Mouse (Mus musculus) adrenal gland (tissue): Measurements from ENCODE around the gene Fkbp14.

ENCODE experiments used
- intact Hi-C: fragments of 180-260 bp; cut with DNase I; formaldehyde crosslinking; loops from one replicate; pipeline ENCODE4 v1.15.1; 2025

Gene Fkbp14

GRCm38 (mm10) chr6:54590691-54591090 lies 6.4 kb downstream of the Fkbp14 start:
- intact Hi-C loops, result no loop called here

- intact Hi-C loops, result no loop called here
Observed at GRCm38 (mm10) chr6:54588212-54588611, 8.9 kb downstream of the Fkbp14 start.

- intact Hi-C loops, result loop anchor here (2.0 kb wide), 1 partner anchor 43 kb away; no protein-coding TSS in a partner anchor
Observed at GRCm38 (mm10) chr6:54587683-54588082, 9.4 kb downstream of the Fkbp14 start.

GRCm38 (mm10) chr6:54586911-54587310 lies 10.2 kb downstream of the Fkbp14 start:
- intact Hi-C loops, result loop anchor here (2.0 kb wide), 1 partner anchor 44 kb away; no protein-coding TSS in a partner anchor

- intact Hi-C loops, result loop anchor here (2.0 kb wide), 1 partner anchor 45 kb away; no protein-coding TSS in a partner anchor
Observed at GRCm38 (mm10) chr6:54586175-54586574, 10.9 kb downstream of the Fkbp14 start.

GRCm38 (mm10) chr6:54573218-54573955 lies 23.7 kb downstream of the Fkbp14 start:
- intact Hi-C loops, result no loop called here

- intact Hi-C loops, result no loop called here
Observed at GRCm38 (mm10) chr6:54569776-54570175, 27.3 kb downstream of the Fkbp14 start.

- intact Hi-C loops, result no loop called here
Observed at GRCm38 (mm10) chr6:54566546-54566919, 30.6 kb downstream of the Fkbp14 start.

- intact Hi-C loops, result no loop called here
Observed at GRCm38 (mm10) chr6:54565665-54566545, 31.2 kb downstream of the Fkbp14 start, which contains the start of gene Scrn1. Gene Scrn1 (minus strand): TSS chr6:54566489.

- intact Hi-C loops, result no loop called here
Observed at GRCm38 (mm10) chr6:54565012-54565411, 32.1 kb downstream of the Fkbp14 start.

GRCm38 (mm10) chr6:54564506-54564991 lies 32.6 kb downstream of the Fkbp14 start:
- intact Hi-C loops, result no loop called here

- intact Hi-C loops, result no loop called here
Observed at GRCm38 (mm10) chr6:54563561-54563960, 33.5 kb downstream of the Fkbp14 start.

- intact Hi-C loops, result no loop called here
Observed at GRCm38 (mm10) chr6:54562018-54562809, 34.9 kb downstream of the Fkbp14 start.

GRCm38 (mm10) chr6:54558466-54558865 lies 38.6 kb downstream of the Fkbp14 start:
- intact Hi-C loops, result no loop called here

- intact Hi-C loops, result no loop called here
Observed at GRCm38 (mm10) chr6:54557671-54558070, 39.4 kb downstream of the Fkbp14 start.

- intact Hi-C loops, result no loop called here
Observed at GRCm38 (mm10) chr6:54555816-54556215, 41.3 kb downstream of the Fkbp14 start.

- intact Hi-C loops, result no loop called here
Observed at GRCm38 (mm10) chr6:54554341-54555110, 42.6 kb downstream of the Fkbp14 start.

- intact Hi-C loops, result no loop called here
Observed at GRCm38 (mm10) chr6:54553632-54554031, 43.5 kb downstream of the Fkbp14 start.

- intact Hi-C loops, result no loop called here
Observed at GRCm38 (mm10) chr6:54552721-54553413, 44.2 kb downstream of the Fkbp14 start.
